In genomic region chr3:152278431-152278830, GRCm38 (mm10) we compare ENCODE assay signal across 26 mouse cellular contexts. TPM values are rescaled to one million over a fixed set of nuclear protein-coding genes. Genes with fewer than 3 reads are reported as not detected.
A peak's percentile ranks its signal among the peaks of the same experiment; 100 is the strongest.
DNase-seq lines count a peak whose midpoint lies in the region; ATAC-seq and TF ChIP-seq lines count a peak whose summit lies in the region.
"Had no signal": no experiment of that assay in that cellular context is flagged by ENCODE, and none has a peak within 500 bp of the region (broad histone marks: within the 10 kb centered on the region; RNA-seq: fewer than 3 reads in every experiment).

No protein-coding gene starts in this region.

- TF ChIP-seq POLR2A in heart, adult 2 months (IDR thresholded peaks at IDR 0.05; ENCODE audit: insufficient read depth, low read depth, low read length), result no peak
- TF ChIP-seq POLR2A in myocyte (IDR thresholded peaks at IDR 0.05; ENCODE audit: insufficient read length, low read depth), result no peak

- H3K4me3 ChIP-seq in heart, adult 2 months, result no peak overlapping the region
- H3K4me3 ChIP-seq in heart, embryonic 16.5 days (ENCODE audit: low read length), result no peak overlapping the region
- no peak overlapping the region for H3K4me3 ChIP-seq in lung, embryonic 16.5 days (ENCODE audit: low read length)
- no peak overlapping the region for H3K4me3 ChIP-seq in myocyte
- H3K4me3 ChIP-seq: forebrain, embryonic 15.5 days; liver, embryonic 15.5 days; lung, embryonic 15.5 days; neural tube, embryonic 15.5 days; stomach, embryonic 15.5 days had no signal

- WGBS in heart, adult 2 months, result 46% methylated on average over 2 of the region's 2 CpGs
- WGBS in heart, embryonic 16.5 days, result 35% methylated on average over 2 of the region's 2 CpGs
- WGBS in lung, embryonic 16.5 days, result 45% methylated on average over 2 of the region's 2 CpGs

- no peak overlapping the region for H3ac ChIP-seq in myocyte (ENCODE audit: control insufficient read depth, insufficient read length)

- no peak overlapping the region for H3K9ac ChIP-seq in heart, adult 2 months (ENCODE audit: low read depth, low read length)
- H3K9ac ChIP-seq in heart, embryonic 16.5 days (ENCODE audit: low read length), result no peak overlapping the region
- no peak overlapping the region for H3K9ac ChIP-seq in lung, embryonic 16.5 days (ENCODE audit: low read length)
- H3K9ac ChIP-seq: forebrain, embryonic 15.5 days; hindbrain, embryonic 14.5 days; liver, embryonic 15.5 days; lung, embryonic 15.5 days; neural tube, embryonic 15.5 days; stomach, embryonic 15.5 days had no signal

- no peaks in the 10 kb centered on the region; the same call in 1 of the 2 replicates for H3K4me1 ChIP-seq in heart, adult 2 months (ENCODE audit: control insufficient read depth, insufficient read depth, low read length)
- peaks cover 4% of the 10 kb centered on the region; the same call in 1 of the 2 replicates for H3K4me1 ChIP-seq in heart, embryonic 16.5 days (ENCODE audit: control insufficient read depth, insufficient read depth, low read length)
- H3K4me1 ChIP-seq in lung, embryonic 16.5 days (replicated peaks; ENCODE audit: control insufficient read depth, insufficient read depth, low read length), result no peaks in the 10 kb centered on the region; the same call in 1 of the 2 replicates
- H3K4me1 ChIP-seq: forebrain, embryonic 15.5 days; neural tube, embryonic 15.5 days; stomach, embryonic 15.5 days had no signal

- no peak for TF ChIP-seq EP300 in heart, adult 2 months (IDR thresholded peaks at IDR 0.05; ENCODE audit: insufficient read depth, low read depth, low read length)

- no peak overlapping the region for H3K27ac ChIP-seq in heart, adult 2 months
- H3K27ac ChIP-seq in heart, embryonic 16.5 days (ENCODE audit: low read length), result peak overlapping the region; percentile 59
- no peak overlapping the region for H3K27ac ChIP-seq in lung, embryonic 16.5 days (ENCODE audit: low read length)
- H3K27ac ChIP-seq: forebrain, embryonic 15.5 days; hindbrain, embryonic 14.5 days; liver, embryonic 15.5 days; macrophage; neural tube, embryonic 15.5 days; stomach, embryonic 15.5 days had no signal

- H3K79me2 ChIP-seq in heart, adult 2 months (replicated peaks; ENCODE audit: control insufficient read depth, insufficient read depth, low read length), result no peaks in the 10 kb centered on the region
- H3K79me2 ChIP-seq in myocyte (ENCODE audit: control insufficient read depth, insufficient read depth), result no peaks in the 10 kb centered on the region

- TF ChIP-seq CTCF in heart, adult 2 months (IDR thresholded peaks at IDR 0.05), result no peak

- DNase-seq in heart, adult 11 months, result peak; percentile 65
- no peak for DNase-seq in heart, adult 2 months
- DNase-seq in heart, postnatal 10 days, result no peak
- no peak for DNase-seq in lung, postnatal 14 days
- DNase-seq in urinary bladder, postnatal 14 days (ENCODE audit: low spot score), result no peak
- DNase-seq: adrenal gland, adult 2 months; cerebellum, adult 11 months; cerebellum, postnatal 10 days; gastrocnemius, postnatal 25 days; heart, postnatal 36 days; kidney, adult 18-20 months; kidney, postnatal 4 days; liver; right cerebral cortex, adult 18-20 months; thymus, postnatal 25 days had no signal

- H3K9me3 ChIP-seq in heart, embryonic 16.5 days (replicated peaks; ENCODE audit: control insufficient read depth, low read length), result no peaks in the 10 kb centered on the region
- H3K9me3 ChIP-seq in lung, embryonic 16.5 days (ENCODE audit: control insufficient read depth, low read length), result no peaks in the 10 kb centered on the region
- H3K9me3 ChIP-seq: forebrain, embryonic 15.5 days; liver, embryonic 15.5 days; lung, embryonic 15.5 days; neural tube, embryonic 15.5 days; stomach, embryonic 15.5 days had no signal

- intact Hi-C loops in heart, adult 2 months (cut with DNase I), result no loop called here
- intact Hi-C loops in heart, postnatal 10 days (cut with DNase I), result no loop called here

- H3K4me2 ChIP-seq in heart, embryonic 16.5 days (ENCODE audit: low read depth, low read length), result no peak overlapping the region
- no peak overlapping the region for H3K4me2 ChIP-seq in lung, embryonic 16.5 days (ENCODE audit: low read depth, low read length)
- H3K4me2 ChIP-seq in myocyte (ENCODE audit: low read depth), result peak overlapping the region; percentile 42
- H3K4me2 ChIP-seq: forebrain, embryonic 15.5 days; hindbrain, embryonic 14.5 days; liver, embryonic 15.5 days; lung, embryonic 15.5 days; neural tube, embryonic 15.5 days; stomach, embryonic 15.5 days had no signal

- H3K27me3 ChIP-seq in heart, adult 2 months (ENCODE audit: control insufficient read depth, insufficient read depth, low read length), result no peaks in the 10 kb centered on the region
- no peaks in the 10 kb centered on the region for H3K27me3 ChIP-seq in heart, embryonic 16.5 days (ENCODE audit: control insufficient read depth, insufficient read depth, low read length)
- no peaks in the 10 kb centered on the region for H3K27me3 ChIP-seq in lung, embryonic 16.5 days (ENCODE audit: control insufficient read depth, insufficient read depth, low read depth, low read length)
- H3K27me3 ChIP-seq in myocyte (ENCODE audit: control insufficient read depth, insufficient read depth, insufficient read length), result no peaks in the 10 kb centered on the region
- H3K27me3 ChIP-seq: forebrain, embryonic 15.5 days; liver, embryonic 15.5 days; lung, embryonic 15.5 days; neural tube, embryonic 15.5 days; stomach, embryonic 15.5 days had no signal

- no peak for ATAC-seq in heart, embryonic 16.5 days (replicated peaks; ENCODE audit: extremely low read depth, insufficient read depth, low FRiP score)
- ATAC-seq in lung, embryonic 16.5 days (ENCODE audit: low read depth), result 0 out of 2 replicates have a peak, but pooled peaks have one; percentile 31
- ATAC-seq: forebrain, embryonic 15.5 days; inflammation-experienced regulatory T-cells, adult 6 months had no signal

- H3K36me3 ChIP-seq in heart, adult 2 months (ENCODE audit: control insufficient read depth, insufficient read depth, low read length), result no peaks in the 10 kb centered on the region
- H3K36me3 ChIP-seq in heart, embryonic 16.5 days (ENCODE audit: control insufficient read depth, insufficient read depth), result peaks cover 18% of the 10 kb centered on the region
- H3K36me3 ChIP-seq in lung, embryonic 16.5 days (ENCODE audit: control insufficient read depth, insufficient read depth, low read length), result peaks cover 4% of the 10 kb centered on the region; the same call in 1 of the 2 replicates
- H3K36me3 ChIP-seq in myocyte (ENCODE audit: control insufficient read depth, insufficient read depth), result no peaks in the 10 kb centered on the region

TF ChIP-seq in myocyte, 11 proteins besides CTCF, POLR2A, EP300 and RAD21:
- no peak for TF ChIP-seq POLR2AphosphoS2 (IDR thresholded peaks at IDR 0.05; ENCODE audit: insufficient read length, low read depth)
- no peak for TF ChIP-seq E2F4 (IDR thresholded peaks at IDR 0.05; ENCODE audit: insufficient read depth)
- no peak for TF ChIP-seq TCF3 (IDR thresholded peaks at IDR 0.05; ENCODE audit: insufficient read length, low read depth)
- TF ChIP-seq USF1 (IDR thresholded peaks at IDR 0.05; ENCODE audit: low read depth), result no peak
- no peak for TF ChIP-seq MAX (IDR thresholded peaks at IDR 0.05; ENCODE audit: low read depth)
- no peak for TF ChIP-seq MYOD1 (IDR thresholded peaks at IDR 0.05; ENCODE audit: control insufficient read depth in 1 of 3, insufficient read length in 2 of 3, low read depth in 2 of 3)
- TF ChIP-seq CEBPB (IDR thresholded peaks at IDR 0.05; ENCODE audit: insufficient read depth, poor library complexity, severe bottlenecking), result no peak

RNA-seq across cellular contexts. Expression of gene Nexn, which starts 12.3 kb away (rescaled TPM):
- 100 to 1,000 TPM; 316 to 339 TPM for total RNA-seq in heart, adult 2 months (2021)
- 16.4 and 27.2 TPM in 2 replicates for polyA plus RNA-seq in heart, adult 2 months (2012; rRNA removed)
- 224 and 231 TPM in 2 replicates for polyA plus RNA-seq in heart, embryonic 16.5 days (2015; fragmentation: Nextera tagmentation; extraction: Ambion mirVana)
- 100 to 1,000 TPM; 284 to 289 TPM for total RNA-seq in heart, postnatal 10 days (2021)
- polyA plus RNA-seq in lung, embryonic 16.5 days (2015; fragmentation: Nextera tagmentation; extraction: Ambion mirVana), result 64.1 and 79.2 TPM in 2 replicates
- 24.9 TPM for polyA plus RNA-seq in myocyte (2012; fragmentation: generic; extraction: Trizol)
- polyA plus RNA-seq: adrenal gland, adult 2 months had no signal
